Mouse (Mus musculus) liver, embryonic 14.5 days (tissue): ENCODE data around the gene Maml3. TPM values are rescaled to one million over a fixed set of nuclear protein-coding genes. Genes with fewer than 3 reads are reported as not detected.
A peak's percentile ranks its signal among the peaks of the same experiment; 100 is the strongest.

ENCODE experiments used
- ATAC-seq: fragments of 200-750 bp; cut with Nextera tagmentation; 2 replicates; pipeline ENCODE4 v1.8.0; 2017; ENCODE audit warnings: moderate number of reproducible peaks, mild to moderate bottlenecking, moderate library complexity; ENCODE audit not compliant: insufficient read depth
- DNase-seq, 3 experiments: peaks; one replicate each; pipeline ENCODE4 v3.0.0-alpha.2; 2012 to 2013; ENCODE audit warnings: low read depth in 3 of 3, low spot score in 3 of 3
- H3K27ac ChIP-seq: fragments of 300-500 bp; sonication (generic); 2 replicates; pipeline ENCODE4 v1.5.1; 2014; ENCODE audit warnings: moderate library complexity, mild to moderate bottlenecking, control low read depth, inconsistent platforms
- H3K27me3 ChIP-seq: fragments of 300-500 bp; sonication (generic); 2 replicates; pipeline ENCODE4 v1.6.1; 2014; ENCODE audit warnings: mild to moderate bottlenecking, low read length, moderate library complexity; ENCODE audit not compliant: control insufficient read depth, insufficient read depth
- H3K36me3 ChIP-seq: fragments of 300-500 bp; sonication (generic); replicated peaks from 2 replicates; pipeline ENCODE4 v1.6.1; 2014; ENCODE audit warnings: low read depth; ENCODE audit not compliant: control insufficient read depth, insufficient read depth
- H3K4me1 ChIP-seq, 2 experiments: fragments of 200-500 bp in 1 of 2; fragments of 300-500 bp in 1 of 2; sonication (generic) in 1 of 2; replicated peaks; 2 replicates each; pipeline ENCODE4 v1.6.1; 2012 to 2014; ENCODE audit warnings: antibody characterized with exemption in 1 of 2, inconsistent platforms in 1 of 2, low read length in 1 of 2; ENCODE audit not compliant: control insufficient read depth in 2 of 2, insufficient read depth in 2 of 2
- H3K4me2 ChIP-seq: fragments of 300-500 bp; sonication (generic); 2 replicates; pipeline ENCODE4 v1.6.1; 2014; ENCODE audit warnings: low read depth, mild to moderate bottlenecking, control low read depth, moderate library complexity
- H3K4me3 ChIP-seq, 2 experiments: fragments of 200-500 bp in 1 of 2; fragments of 300-500 bp in 1 of 2; sonication (generic) in 1 of 2; 2 replicates each; pipeline ENCODE4 v1.5.1; 2012 to 2014; ENCODE audit warnings: low read depth in 2 of 2, low read length in 2 of 2, mild to moderate bottlenecking in 2 of 2, control low read depth in 1 of 2, inconsistent platforms in 1 of 2, moderate library complexity in 1 of 2; ENCODE audit not compliant: insufficient read depth in 1 of 2
- H3K9ac ChIP-seq: fragments of 300-500 bp; sonication (generic); replicated peaks from 2 replicates; pipeline ENCODE4 v1.6.1; 2014; ENCODE audit warnings: mild to moderate bottlenecking, control low read depth, moderate library complexity
- H3K9me3 ChIP-seq: fragments of 300-500 bp; sonication (generic); 2 replicates; pipeline ENCODE4 v1.6.1; 2016; ENCODE audit warnings: low read length, mixed read lengths; ENCODE audit not compliant: control insufficient read depth
- CTCF ChIP-seq: IDR thresholded peaks from 2 replicates; pipeline ENCODE4 v1.5.1; 2016; ENCODE audit warnings: antibody characterized with exemption, low read depth, control low read depth
- EP300 ChIP-seq: IDR thresholded peaks from 2 replicates; pipeline ENCODE4 v1.6.1; 2016; ENCODE audit warnings: antibody characterized with exemption, low read depth
- WGBS: fragments of 180-500 bp; shearing (Covaris S2); extraction: QIAGEN DNeasy Blood & Tissue Kit; methylation state at CpG from one replicate; pipeline ENCODE4 v1.1.7; 2014; ENCODE audit not compliant: insufficient replicate concordance; 5-methylcytosine and 5-hydroxymethylcytosine counted together
- polyA plus RNA-seq, 2 experiments: library from polyadenylated mRNA; depleted of rRNA in 1 of 2; stranded (reverse) in 1 of 2; unstranded in 1 of 2; fragments of >200 nt; fragmentation: Nextera tagmentation in 1 of 2; extraction: Ambion mirVana in 1 of 2; gene quantifications; 2 replicates each; pipeline versions ENCODE4 v1.2.1 to v1.2.3; 2012 to 2014

Gene Maml3
- polyA plus RNA-seq, 2 experiments = 0.57 to 0.71 TPM

DNA sequence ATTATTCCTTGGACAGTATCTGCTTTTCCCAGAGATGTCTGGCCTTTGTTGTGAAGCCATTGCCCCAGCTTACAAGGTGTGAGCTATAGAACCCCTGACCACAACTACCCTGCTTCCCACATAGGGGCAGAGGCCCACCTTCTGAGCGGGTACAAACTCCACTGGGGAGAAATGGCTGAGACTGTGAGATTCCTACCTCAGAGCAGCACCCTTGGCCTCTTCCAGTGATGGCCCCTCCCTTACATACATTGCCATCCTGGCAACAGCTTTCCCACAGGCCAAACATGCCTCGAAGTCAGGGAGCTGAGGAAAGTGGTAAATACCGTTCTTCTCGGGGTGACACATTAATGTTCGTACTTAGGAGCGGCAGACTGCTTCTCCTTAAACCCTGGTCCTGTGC is 118.4 kb downstream of the Maml3 start:
- TF ChIP-seq EP300 = no peak
- TF ChIP-seq CTCF = no peak
- WGBS = 74% methylated on average over 6 of the region's 6 CpGs
- H3K9ac ChIP-seq = no peak overlapping the region
- no peaks in the 10 kb centered on the region for H3K36me3 ChIP-seq
- H3K4me2 ChIP-seq = no peak overlapping the region
- no peaks in the 10 kb centered on the region for H3K27me3 ChIP-seq
- H3K27ac ChIP-seq = no peak overlapping the region
- H3K4me3 ChIP-seq = no peak overlapping the region
- ATAC-seq (no peak), DNase-seq (no peak)
- H3K9me3 ChIP-seq = no peaks in the 10 kb centered on the region
- no peaks in the 10 kb centered on the region for H3K4me1 ChIP-seq

DNA sequence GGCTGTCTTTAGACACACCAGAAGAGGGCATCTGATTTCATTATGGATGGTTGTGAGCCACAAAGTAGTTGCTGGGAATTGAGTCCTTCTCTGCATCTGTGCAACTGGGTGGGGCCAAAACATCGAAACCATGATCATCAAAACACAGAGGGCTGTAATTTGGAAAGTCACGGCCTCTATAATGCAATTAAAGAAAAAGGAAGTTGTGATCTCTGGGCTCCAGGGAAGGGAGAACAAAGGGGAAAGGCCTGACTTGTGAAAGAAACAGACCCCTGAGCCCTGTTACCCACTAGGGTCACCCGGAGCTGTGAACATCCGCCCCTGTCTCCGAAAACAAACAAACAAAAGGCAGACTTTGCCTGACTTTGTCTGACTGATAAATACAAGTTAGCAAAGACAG is 123.4 kb downstream of the Maml3 start:
- 59% methylated on average over 5 of the region's 5 CpGs for WGBS
- Histone ChIP-seq H3K27me3 (no peaks in the 10 kb centered on the region), H3K4me1 (peaks cover 0 to 3% of the 10 kb centered on the region in 2 experiments; a peak in 1 of 4 replicates), H3K4me2 (no peak overlapping the region), H3K9me3 (no peaks in the 10 kb centered on the region), H3K9ac (no peak overlapping the region), H3K4me3 (no peak overlapping the region), H3K36me3 (no peaks in the 10 kb centered on the region), H3K27ac (no peak overlapping the region)
- no peak for TF ChIP-seq CTCF
- no peak for DNase-seq
- ATAC-seq = no peak

DNA sequence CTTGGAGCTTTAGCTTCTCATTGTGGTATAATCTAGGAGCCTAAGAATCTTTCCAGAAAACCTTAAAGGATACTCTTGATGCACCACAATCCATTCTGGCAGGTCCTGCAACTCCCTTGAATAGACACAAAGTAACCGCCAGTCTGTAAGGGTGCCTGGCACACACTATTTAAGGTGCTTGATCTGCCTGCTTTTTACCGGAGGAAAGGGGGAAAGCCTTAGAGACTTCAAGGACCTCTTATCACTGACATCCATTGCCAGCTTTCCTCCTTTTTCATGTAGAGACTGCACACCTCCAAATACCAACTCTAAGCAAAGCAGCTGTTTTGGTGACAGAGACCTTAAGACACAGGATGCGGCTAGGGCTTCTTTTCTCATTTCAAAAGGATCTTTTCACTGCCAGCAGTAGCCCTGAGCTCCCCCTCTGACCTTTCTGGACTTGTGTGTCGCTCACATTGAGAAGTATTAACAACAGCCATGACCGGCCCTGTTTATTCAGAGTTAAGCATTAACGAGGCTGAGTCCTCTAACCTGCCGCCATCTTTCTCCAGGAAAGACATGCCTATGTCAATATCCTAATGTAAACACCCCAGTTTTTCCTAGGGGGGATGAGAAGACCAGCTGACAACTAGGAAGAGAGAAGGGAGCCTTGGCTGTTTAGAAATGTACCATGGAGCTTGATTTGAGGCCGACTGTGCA is 127.1 kb downstream of the Maml3 start:
- Histone ChIP-seq H3K9ac (no peak overlapping the region), H3K27ac (no peak overlapping the region), H3K9me3 (no peaks in the 10 kb centered on the region), H3K4me2 (no peak overlapping the region), H3K36me3 (no peaks in the 10 kb centered on the region), H3K4me1 (peaks cover 0 to 3% of the 10 kb centered on the region in 2 experiments; a peak in 1 of 4 replicates), H3K4me3 (no peak overlapping the region), H3K27me3 (no peaks in the 10 kb centered on the region)
- WGBS = 66% methylated on average over 8 of the region's 8 CpGs
- peak; percentile 60 for ATAC-seq
- no peak for TF ChIP-seq CTCF
- no peak for TF ChIP-seq EP300
- peak in 2 of 3 experiments; percentile 15 to 26 for DNase-seq

DNA sequence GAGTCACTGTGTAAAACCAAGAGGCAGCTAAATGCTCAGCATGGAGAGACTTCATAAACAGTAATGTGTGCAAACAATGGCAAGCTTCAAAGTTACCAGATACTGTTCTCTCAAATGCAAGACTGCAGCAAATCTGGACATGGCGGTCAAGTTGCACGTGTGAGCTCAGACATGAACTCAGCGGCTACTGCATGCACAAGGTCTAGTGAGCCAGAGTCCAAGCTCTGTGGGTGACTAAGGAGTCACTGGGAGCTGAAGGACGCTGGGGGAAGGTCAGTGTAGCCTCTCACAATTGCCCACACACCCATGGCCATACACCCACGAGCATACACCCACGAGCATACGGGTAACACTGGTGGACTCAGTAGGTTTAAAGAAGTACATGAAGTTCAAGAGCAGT is 130.3 kb downstream of the Maml3 start:
- no peaks in the 10 kb centered on the region for H3K9me3 ChIP-seq
- H3K9ac ChIP-seq = no peak overlapping the region
- WGBS = 70% methylated on average over 7 of the region's 7 CpGs
- ATAC-seq (no peak), DNase-seq (no peak)
- no peak overlapping the region for H3K4me3 ChIP-seq
- no peak for TF ChIP-seq EP300
- TF ChIP-seq CTCF = no peak
- H3K4me1 ChIP-seq = peaks cover 0 to 3% of the 10 kb centered on the region in 2 experiments; a peak in 1 of 4 replicates
- no peak overlapping the region for H3K4me2 ChIP-seq
- H3K27me3 ChIP-seq = no peaks in the 10 kb centered on the region
- no peak overlapping the region for H3K27ac ChIP-seq
- no peaks in the 10 kb centered on the region for H3K36me3 ChIP-seq

DNA sequence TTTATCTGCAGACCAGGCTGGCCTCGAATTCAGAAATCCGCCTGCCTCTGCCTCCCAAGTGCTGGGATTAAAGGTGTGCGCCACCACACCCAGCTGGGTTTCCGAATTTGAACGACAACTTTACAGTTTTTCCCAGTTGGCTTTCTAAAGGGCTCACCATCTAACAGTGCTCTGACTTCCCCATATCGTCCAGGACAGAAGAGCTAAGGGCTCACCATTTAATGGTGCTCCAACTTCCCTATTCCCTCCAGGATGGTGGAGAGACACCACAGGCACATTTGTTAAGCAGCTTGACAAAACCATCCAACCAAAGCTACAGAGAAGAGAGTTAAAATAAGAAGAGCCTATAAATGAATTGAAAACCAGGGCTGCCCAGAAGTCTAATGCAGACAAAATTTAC is 130.7 kb downstream of the Maml3 start:
- no peaks in the 10 kb centered on the region for H3K36me3 ChIP-seq
- no peak for DNase-seq
- no peak overlapping the region for H3K4me3 ChIP-seq
- no peak overlapping the region for H3K27ac ChIP-seq
- H3K4me1 ChIP-seq = peaks cover 0 to 3% of the 10 kb centered on the region in 2 experiments; a peak in 1 of 4 replicates
- H3K4me2 ChIP-seq = no peak overlapping the region
- no peaks in the 10 kb centered on the region for H3K27me3 ChIP-seq
- no peak for ATAC-seq
- no peaks in the 10 kb centered on the region for H3K9me3 ChIP-seq
- 52% methylated on average over 6 of the region's 6 CpGs for WGBS
- no peak for TF ChIP-seq EP300
- no peak for TF ChIP-seq CTCF
- no peak overlapping the region for H3K9ac ChIP-seq
